Mouse (Mus musculus) left cerebral cortex, postnatal 4 days (tissue): ENCODE results near the gene Bcl6b. TPM values are rescaled to one million over a fixed set of nuclear protein-coding genes. Genes with fewer than 3 reads are reported as not detected.

Experiments
- DNase-seq: peaks from one replicate; pipeline ENCODE4 v3.0.0-alpha.2; 2022
- intact Hi-C: fragments of 180-260 bp; cut with DNase I; formaldehyde crosslinking; loops from one replicate; pipeline ENCODE4 v1.15.1; 2025
- microRNA-seq: library from miRNA; unstranded; fragments of <30 nt; microRNA quantifications from one replicate; pipeline ENCODE4 v1.2.0, GENCODE M21; 2022
- total RNA-seq, 2 experiments: library from RNA; stranded (reverse); gene quantifications; 2 replicates each; pipeline ENCODE4 v1.2.3; 2021

Bcl6b gene
- total RNA-seq, 2 experiments from 2014 or later, result 9.1 to 9.3 TPM

- intact Hi-C loops, result loop anchor here (2.0 kb wide), 1 partner anchor 104 kb away; no protein-coding TSS in a partner anchor
- DNase-seq, result no peak
Observed at GRCm38 (mm10) chr11:70180496-70180895, 49.1 kb downstream of the Bcl6b start.

- DNase-seq, result peak; percentile 34
- intact Hi-C loops, result no loop called here
Observed at GRCm38 (mm10) chr11:70179401-70179800, 50.2 kb downstream of the Bcl6b start.

- no peak for DNase-seq
- intact Hi-C loops, result no loop called here
Observed at GRCm38 (mm10) chr11:70178756-70179155, 50.8 kb downstream of the Bcl6b start.

GRCm38 (mm10) chr11:70178311-70178710 is 51.3 kb downstream of the Bcl6b start:
- DNase-seq, result peak; percentile 36
- intact Hi-C loops, result no loop called here

- no peak for DNase-seq
- intact Hi-C loops, result no loop called here
Observed at GRCm38 (mm10) chr11:70177647-70178046, 52.0 kb downstream of the Bcl6b start.

GRCm38 (mm10) chr11:70174491-70174890 is 55.1 kb downstream of the Bcl6b start:
- DNase-seq, result no peak
- intact Hi-C loops, result no loop called here

Small RNAs within 50 kb of the gene (microRNA-seq; reads per million reads assigned to microRNA genes)
- gene Mir195a (1,253 reads per million, percentile 78 among the genes with 10 or more reads in this experiment), gene Mir497 (not detected), gene Mir497b (not detected)

Other genes starting within 250 kb of the Bcl6b start
- gene Ctdnep1, start 248.6 kb downstream of the Bcl6b start, total RNA-seq, result 100 to 1,000 TPM in 1 of 2 experiments, 10 to 100 TPM in 1; 89.3 to 102 TPM
- 100 to 1,000 TPM; 112 to 116 TPM for gene Elp5, start 247.3 kb downstream of the Bcl6b start, total RNA-seq
- gene Gabarap, start 238.7 kb downstream of the Bcl6b start, total RNA-seq, result 100 to 1,000 TPM; 303 to 307 TPM
- 10 to 100 TPM; 46.2 to 48.7 TPM for gene Phf23, start 234.0 kb downstream of the Bcl6b start, total RNA-seq
- 10 to 100 TPM; 38.8 to 40.1 TPM for gene Dvl2, start 229.2 kb downstream of the Bcl6b start, total RNA-seq
- gene Acadvl, start 214.4 kb downstream of the Bcl6b start, total RNA-seq, result 10 to 100 TPM; 44.8 to 45.0 TPM
- 100 to 1,000 TPM; 496 to 497 TPM for gene Dlg4, start 212.9 kb downstream of the Bcl6b start, total RNA-seq
- 1 to 10 TPM; 3.7 to 3.9 TPM for gene Asgr1, start 175.7 kb downstream of the Bcl6b start, total RNA-seq
- not detected for gene Asgr2, start 137.2 kb downstream of the Bcl6b start, total RNA-seq
- under 1 TPM; 0.30 to 0.95 TPM for gene Mgl2, start 99.5 kb downstream of the Bcl6b start, total RNA-seq
- gene Clec10a, start 73.6 kb downstream of the Bcl6b start, total RNA-seq, result 1 to 10 TPM; 1.3 to 2.9 TPM
- gene Slc16a11, start 17.0 kb downstream of the Bcl6b start, total RNA-seq, result 10 to 100 TPM; 16.8 to 26.8 TPM
- 10 to 100 TPM; 14.8 to 15.2 TPM for gene Slc16a13, start 8.7 kb downstream of the Bcl6b start, total RNA-seq
- 10 to 100 TPM; 64.2 to 73.1 TPM for gene 0610010K14Rik, start 8.1 kb upstream of the Bcl6b start, total RNA-seq
- 1 to 10 TPM; 8.5 to 8.6 TPM for gene Gm21988, start 10.0 kb upstream of the Bcl6b start, total RNA-seq
- gene Rnasek, start 10.0 kb upstream of the Bcl6b start, total RNA-seq, result 100 to 1,000 TPM; 180 to 182 TPM
- under 1 TPM; 0.18 to 0.40 TPM for gene Alox12, start 25.6 kb upstream of the Bcl6b start, total RNA-seq
- under 1 TPM; 0.26 to 0.42 TPM for gene Alox12e, start 92.8 kb upstream of the Bcl6b start, total RNA-seq
- gene Alox15, start 122.2 kb upstream of the Bcl6b start, total RNA-seq, result not detected
- gene Pelp1, start 180.2 kb upstream of the Bcl6b start, total RNA-seq, result 10 to 100 TPM; 52.1 to 55.9 TPM
- gene Arrb2, start 202.8 kb upstream of the Bcl6b start, total RNA-seq, result 10 to 100 TPM; 76.6 to 81.3 TPM
- gene Med11, start 222.1 kb upstream of the Bcl6b start, total RNA-seq, result 10 to 100 TPM; 25.7 to 28.0 TPM
- gene Zmynd15, start 229.6 kb upstream of the Bcl6b start, total RNA-seq, result 1 to 10 TPM; 1.2 to 3.7 TPM
- under 1 TPM; 0.68 to 0.91 TPM for gene Cxcl16, start 230.2 kb upstream of the Bcl6b start, total RNA-seq